Mouse (Mus musculus) limb, embryonic 11.5 days (tissue): ENCODE data around the gene Gm39566. TPM values are rescaled to one million over a fixed set of nuclear protein-coding genes. Genes with fewer than 3 reads are reported as not detected.

Source experiments
- ATAC-seq: fragments of 200-750 bp; cut with Nextera tagmentation; 2 replicates; pipeline ENCODE4 v1.8.0; 2017; ENCODE audit warnings: low read depth; ENCODE audit not compliant: insufficient number of reproducible peaks, low FRiP score, low TSS enrichment
- DNase-seq: peaks from one replicate; pipeline ENCODE4 v3.0.0-alpha.2; 2015; ENCODE audit warnings: low spot score
- H3K27ac ChIP-seq: fragments of 300-500 bp; sonication (generic); replicated peaks from 2 replicates; pipeline ENCODE4 v1.5.1; 2014; ENCODE audit warnings: low read depth, mild to moderate bottlenecking, low read length
- H3K27me3 ChIP-seq: fragments of 300-500 bp; sonication (generic); 2 replicates; pipeline ENCODE4 v1.6.1; 2014; ENCODE audit warnings: mild to moderate bottlenecking, low read length, mixed read lengths; ENCODE audit not compliant: control insufficient read depth, insufficient read depth
- H3K36me3 ChIP-seq: fragments of 300-500 bp; sonication (generic); 2 replicates; pipeline ENCODE4 v1.6.1; 2014; ENCODE audit warnings: mild to moderate bottlenecking, low read length, moderate library complexity, mixed read lengths; ENCODE audit not compliant: control insufficient read depth, insufficient read depth
- H3K4me1 ChIP-seq: fragments of 300-500 bp; sonication (generic); 2 replicates; pipeline ENCODE4 v1.6.1; 2014; ENCODE audit warnings: low read length, mixed read lengths; ENCODE audit not compliant: control insufficient read depth, insufficient read depth
- H3K4me2 ChIP-seq: fragments of 300-500 bp; sonication (generic); 2 replicates; pipeline ENCODE4 v1.6.1; 2014; ENCODE audit warnings: low read depth, mild to moderate bottlenecking, moderate library complexity; ENCODE audit not compliant: severe bottlenecking
- H3K4me3 ChIP-seq: fragments of 300-500 bp; sonication (generic); 2 replicates; pipeline ENCODE4 v1.5.1; 2014; ENCODE audit warnings: low read depth, low read length
- H3K9ac ChIP-seq: fragments of 300-500 bp; sonication (generic); 2 replicates; pipeline ENCODE4 v1.6.1; 2014; ENCODE audit warnings: mild to moderate bottlenecking, low read length
- H3K9me3 ChIP-seq: fragments of 300-500 bp; sonication (generic); 2 replicates; pipeline ENCODE4 v1.6.1; 2016; ENCODE audit warnings: low read length; ENCODE audit not compliant: control insufficient read depth
- WGBS: fragments of 180-500 bp; shearing (Covaris S2); extraction: QIAGEN DNeasy Blood & Tissue Kit; methylation state at CpG from one replicate; pipeline ENCODE4 v1.1.7; 2014; 5-methylcytosine and 5-hydroxymethylcytosine counted together
- polyA plus RNA-seq: library from polyadenylated mRNA; unstranded; fragments of >200 nt; fragmentation: Nextera tagmentation; extraction: Ambion mirVana; gene quantifications from 2 replicates; pipeline ENCODE4 v1.2.1, GENCODE M21; 2014

Gene Gm39566
- polyA plus RNA-seq, 1 experiment from 2014 or later: not detected

DNA sequence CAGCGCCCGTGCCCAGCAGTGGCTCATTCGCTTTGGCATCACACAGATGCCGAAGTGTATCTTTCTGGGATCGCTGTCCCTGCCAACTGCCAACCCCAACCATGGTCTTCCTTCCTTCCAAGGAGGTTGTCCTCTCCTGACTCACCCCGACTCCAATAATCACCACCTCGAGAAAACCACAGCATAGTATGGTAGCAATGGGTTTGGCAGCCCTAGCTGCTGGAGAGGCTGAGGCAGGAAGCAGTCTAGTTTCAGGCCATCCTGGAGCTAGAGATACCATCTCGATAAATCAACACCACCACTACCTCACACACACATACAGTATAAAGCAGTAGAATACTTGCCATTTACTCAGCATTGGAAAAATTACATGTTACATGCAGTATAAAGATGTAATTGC is 3.8 kb upstream of the Gm39566 start:
- Histone ChIP-seq H3K9ac (no peak overlapping the region), H3K36me3 (no peaks in the 10 kb centered on the region), H3K4me2 (no peak overlapping the region), H3K27ac (no peak overlapping the region), H3K27me3 (no peaks in the 10 kb centered on the region), H3K9me3 (no peaks in the 10 kb centered on the region), H3K4me1 (no peaks in the 10 kb centered on the region), H3K4me3 (no peak overlapping the region)
- no peak for ATAC-seq
- 92% methylated on average over 8 of the region's 8 CpGs for WGBS
- DNase-seq: no peak

DNA sequence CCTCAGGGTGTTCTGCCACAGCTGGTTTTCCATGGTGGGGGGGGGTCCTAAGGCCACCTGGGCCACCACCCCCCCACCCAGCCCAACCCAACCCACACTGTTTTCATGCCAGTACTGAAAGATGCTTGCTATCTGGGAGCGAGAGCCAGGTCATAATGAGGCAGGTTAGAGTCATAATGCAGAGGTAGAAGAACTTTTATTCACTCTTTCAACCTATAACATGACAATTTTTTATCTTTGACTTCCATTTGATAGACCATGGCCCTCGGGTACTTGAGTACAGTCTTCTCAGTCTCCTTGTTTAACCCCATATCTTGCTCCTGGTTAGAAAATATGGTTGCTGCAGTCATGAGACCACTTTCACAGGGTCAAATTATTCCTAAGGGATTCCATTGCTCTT is 3.3 kb upstream of the Gm39566 start, which contains the start of gene Spem2:
Spem2 (minus strand) TSS at position 101 of the 400 bp plus-strand sequence.
- Histone ChIP-seq H3K27me3 (no peaks in the 10 kb centered on the region), H3K4me2 (no peak within 1 kb of the TSS), H3K36me3 (no peaks in the 10 kb centered on the region), H3K4me1 (no peaks in the 10 kb centered on the region), H3K4me3 (no peak within 1 kb of the TSS), H3K27ac (no peak within 1 kb of the TSS), H3K9me3 (no peaks in the 10 kb centered on the region), H3K9ac (no peak within 1 kb of the TSS)
- ATAC-seq (no peak), DNase-seq (no peak)
- 89% methylated on average over 2 of the region's 2 CpGs for WGBS

DNA sequence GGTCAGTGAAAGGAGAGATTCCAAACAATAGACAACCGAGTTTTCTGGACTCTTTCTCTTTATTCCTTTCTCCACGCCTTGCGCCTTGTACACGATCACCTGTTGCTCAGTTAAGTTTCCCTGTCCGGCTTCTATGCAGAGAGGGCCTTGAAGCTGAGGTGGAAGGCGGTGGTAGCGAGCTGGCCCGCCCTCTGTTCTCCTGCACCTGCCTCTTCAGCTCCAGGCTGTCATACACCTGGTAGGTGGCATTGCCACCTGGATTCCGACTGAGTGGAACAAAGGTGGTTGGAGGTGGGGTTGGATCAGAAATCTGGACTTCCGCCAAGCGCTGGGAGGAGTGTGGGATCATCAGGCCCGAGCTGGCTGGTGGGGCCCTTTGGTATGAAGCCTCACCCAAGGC is 1.4 kb upstream of the Gm39566 start:
- WGBS: 92% methylated on average over 12 of the region's 12 CpGs
- Histone ChIP-seq H3K27me3 (no peaks in the 10 kb centered on the region), H3K4me1 (no peaks in the 10 kb centered on the region), H3K9ac (no peak overlapping the region), H3K9me3 (no peaks in the 10 kb centered on the region), H3K36me3 (no peaks in the 10 kb centered on the region), H3K4me2 (no peak overlapping the region), H3K4me3 (no peak overlapping the region), H3K27ac (no peak overlapping the region)
- no peak for ATAC-seq
- DNase-seq: no peak

DNA sequence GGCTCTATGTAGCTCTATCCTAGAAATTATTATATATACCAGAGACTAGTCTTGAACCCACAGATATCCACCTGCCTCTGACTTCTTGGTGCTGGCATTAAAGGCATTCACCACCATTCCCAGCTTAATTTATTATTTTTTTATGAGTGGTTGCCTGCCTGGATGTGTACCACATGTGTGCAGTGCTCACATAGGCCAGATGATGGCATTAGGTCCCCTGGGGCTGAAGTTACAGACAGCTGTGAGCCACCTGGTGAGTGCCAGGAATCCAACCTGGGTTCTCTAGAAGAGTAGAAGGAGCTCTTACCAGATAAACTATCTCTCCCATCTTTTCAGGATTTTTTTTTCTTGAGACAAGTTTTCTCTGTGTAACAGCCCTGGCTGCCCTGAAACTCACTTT is 4.8 kb downstream of the Gm39566 start:
- H3K27me3 ChIP-seq: peaks cover 10% of the 10 kb centered on the region
- no peak for ATAC-seq

DNA sequence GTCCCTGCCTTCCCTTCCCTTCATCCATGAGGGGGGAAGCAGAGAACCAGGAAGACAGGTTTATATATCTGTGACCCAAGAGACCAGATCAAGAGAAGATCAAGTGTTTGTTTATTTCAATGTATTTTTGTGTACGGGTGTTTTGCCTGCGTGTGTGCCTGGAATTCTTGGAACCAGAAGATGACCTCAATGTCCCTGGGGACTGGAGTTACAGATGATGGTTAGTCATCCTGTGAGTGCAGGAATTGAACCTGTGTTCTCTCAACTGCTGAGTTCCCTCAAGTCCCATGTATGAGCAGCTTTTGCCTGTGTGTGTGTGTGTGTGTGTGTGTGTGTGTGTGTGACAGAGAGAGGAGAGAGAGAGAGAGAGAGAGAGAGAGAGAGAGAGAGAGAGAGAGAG is 7.5 kb downstream of the Gm39566 start:
- no peaks in the 10 kb centered on the region for H3K9me3 ChIP-seq
- H3K27me3 ChIP-seq: peaks cover 36% of the 10 kb centered on the region
- H3K4me1 ChIP-seq: peaks cover 16% of the 10 kb centered on the region
- no peak overlapping the region for H3K4me2 ChIP-seq
- DNase-seq (no peak), ATAC-seq (no peak)
- WGBS: 83% methylated on average over 2 of the region's 2 CpGs
- H3K9ac ChIP-seq: no peak overlapping the region
- no peak overlapping the region for H3K4me3 ChIP-seq
- no peaks in the 10 kb centered on the region for H3K36me3 ChIP-seq
- H3K27ac ChIP-seq: no peak overlapping the region

More for the DNA sequence above, 4.8 kb downstream of the Gm39566 start:
- Histone ChIP-seq H3K4me2 (no peak overlapping the region), H3K27ac (no peak overlapping the region), H3K9ac (no peak overlapping the region), H3K4me1 (no peaks in the 10 kb centered on the region), H3K9me3 (no peaks in the 10 kb centered on the region), H3K36me3 (no peaks in the 10 kb centered on the region), H3K4me3 (no peak overlapping the region)
- DNase-seq: no peak

DNA sequence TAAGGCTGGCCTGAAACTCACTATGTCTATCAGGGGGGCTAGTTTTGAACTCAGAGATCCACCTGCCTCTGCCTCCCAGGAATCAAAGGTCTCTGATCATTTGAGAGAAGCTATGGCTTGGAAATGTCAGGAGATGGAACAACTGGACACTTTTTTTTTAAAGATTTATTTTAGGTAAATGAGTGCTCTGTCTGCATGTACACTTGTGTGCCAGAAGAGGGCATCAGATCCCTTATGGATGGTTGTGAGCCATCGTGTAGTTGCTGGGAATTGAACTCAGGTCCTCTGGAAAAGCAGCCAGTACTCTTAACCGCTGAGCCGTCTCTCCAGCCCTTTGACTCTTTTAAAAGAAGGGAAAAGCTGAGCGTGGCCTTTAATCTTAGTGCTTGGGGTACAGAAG is 8.7 kb downstream of the Gm39566 start:
- no peaks in the 10 kb centered on the region for H3K9me3 ChIP-seq
- H3K27ac ChIP-seq: no peak overlapping the region
- DNase-seq (no peak), ATAC-seq (no peak)
- H3K9ac ChIP-seq: no peak overlapping the region
- H3K27me3 ChIP-seq: peaks cover 48% of the 10 kb centered on the region
- H3K4me2 ChIP-seq: no peak overlapping the region
- 77% methylated on average over 4 of the region's 4 CpGs for WGBS
- H3K36me3 ChIP-seq: no peaks in the 10 kb centered on the region
- H3K4me1 ChIP-seq: peaks cover 26% of the 10 kb centered on the region
- no peak overlapping the region for H3K4me3 ChIP-seq

DNA sequence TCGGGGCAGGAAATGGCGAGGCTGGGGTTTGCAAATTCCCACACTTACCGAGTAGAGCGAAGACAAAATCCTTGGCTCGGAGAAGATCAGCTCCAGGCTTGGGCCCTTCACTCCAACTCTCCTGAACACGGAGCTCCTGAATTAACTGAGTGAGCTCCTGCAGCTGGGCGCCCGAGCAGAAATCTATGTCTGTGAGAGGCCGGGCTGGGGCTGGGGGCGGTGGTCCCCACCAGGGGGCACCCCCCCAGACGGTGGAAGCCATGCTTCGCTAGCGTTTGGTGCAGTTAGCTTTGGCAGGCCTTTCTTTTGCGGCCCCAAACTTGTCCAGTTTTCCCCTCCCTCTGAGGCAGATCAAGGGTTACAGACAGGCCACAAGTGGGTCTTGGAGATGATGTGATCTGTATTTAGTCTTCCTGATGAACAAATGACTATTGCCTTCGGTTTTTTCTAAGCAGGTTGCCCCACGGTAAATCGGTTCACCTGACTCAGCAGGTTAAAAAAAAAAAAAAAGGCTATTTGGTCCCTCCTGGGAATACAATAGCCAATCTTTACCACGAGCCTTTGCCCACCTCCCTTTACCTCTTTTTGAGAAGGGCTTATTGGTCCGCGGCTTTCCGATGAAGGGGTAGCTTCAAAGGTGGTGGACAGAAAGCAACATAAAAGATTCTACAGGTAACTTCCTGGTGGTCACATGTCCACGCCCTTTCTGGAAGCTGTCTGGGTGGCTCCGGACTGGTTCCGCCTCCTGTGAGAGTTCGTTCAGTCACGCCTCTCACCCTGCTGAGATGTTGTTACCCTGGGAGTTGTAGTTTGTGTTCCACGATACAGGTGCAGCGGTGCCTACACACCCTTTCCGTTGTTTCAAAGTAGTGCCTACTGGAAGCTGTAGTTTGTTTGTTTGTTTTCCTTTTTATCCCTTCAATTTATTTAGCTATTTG is 9.9 kb downstream of the Gm39566 start, which contains the start of gene Tmem102:
Tmem102 (minus strand) TSS at position 653 of the 938 bp plus-strand sequence.
- peaks cover 57% of the 10 kb centered on the region for H3K27me3 ChIP-seq
- peaks cover 33% of the 10 kb centered on the region for H3K4me1 ChIP-seq

DNA sequence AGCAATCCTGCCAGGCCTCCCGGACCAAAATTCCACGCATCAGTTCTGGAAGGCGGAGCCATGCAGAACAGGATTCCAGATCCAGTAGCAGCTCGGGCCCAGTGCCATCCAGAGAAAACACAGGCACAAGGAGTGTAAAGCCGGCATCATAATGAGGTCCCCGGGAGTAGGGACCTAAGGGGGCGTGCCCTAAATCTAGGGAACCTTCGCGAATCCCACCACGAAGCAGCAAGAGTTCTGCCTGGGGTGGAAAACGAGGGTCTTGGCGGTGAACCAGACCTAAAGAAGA is 10.5 kb downstream of the Gm39566 start:
- DNase-seq (peak; percentile 41), ATAC-seq (no peak)
- no peak overlapping the region; the same call in 1 of the 2 replicates for H3K4me3 ChIP-seq
- H3K9me3 ChIP-seq: no peaks in the 10 kb centered on the region
- H3K9ac ChIP-seq: no peak overlapping the region
- H3K4me2 ChIP-seq: peak overlapping the region; percentile 85; the same call in 1 of the 2 replicates
- peaks cover 40% of the 10 kb centered on the region for H3K4me1 ChIP-seq
- 3% methylated on average over 12 of the region's 12 CpGs for WGBS
- H3K27ac ChIP-seq: no peak overlapping the region
- peaks cover 61% of the 10 kb centered on the region for H3K27me3 ChIP-seq
- no peaks in the 10 kb centered on the region for H3K36me3 ChIP-seq

More for the DNA sequence above, 9.9 kb downstream of the Gm39566 start, which contains the start of gene Tmem102:
- Histone ChIP-seq H3K4me2 (peak within 1 kb of the TSS; percentile 85; the same call in 1 of the 2 replicates), H3K9me3 (no peaks in the 10 kb centered on the region), H3K4me3 (no peak within 1 kb of the TSS; the same call in 1 of the 2 replicates), H3K27ac (no peak within 1 kb of the TSS), H3K9ac (no peak within 1 kb of the TSS; the same call in 1 of the 2 replicates), H3K36me3 (no peaks in the 10 kb centered on the region)
- no peak for ATAC-seq
- peak; percentile 38 for DNase-seq
- WGBS: 6% methylated on average over 29 of the region's 29 CpGs
